Mouse (Mus musculus) C2C12 (cell line): ENCODE data around the gene Tenm1.

Source experiments
- CEBPB ChIP-seq: IDR thresholded peaks from one replicate; pipeline ENCODE4 v1.6.1; 2011; ENCODE audit warnings: low read depth, mild to moderate bottlenecking, control low read depth, moderate library complexity
- CTCF ChIP-seq: IDR thresholded peaks from one replicate; pipeline ENCODE4 v1.5.1; 2011; ENCODE audit not compliant: control insufficient read depth, insufficient read depth, insufficient read length
- MYOD1 ChIP-seq: IDR thresholded peaks from one replicate; pipeline ENCODE4 v1.6.1; 2011; ENCODE audit warnings: low read depth; ENCODE audit not compliant: control insufficient read depth, insufficient read length
- USF1 ChIP-seq: IDR thresholded peaks from one replicate; pipeline ENCODE4 v1.6.1; 2011; ENCODE audit warnings: low read depth, mild to moderate bottlenecking, control low read depth, moderate library complexity

- no peak for TF ChIP-seq CTCF
- TF ChIP-seq CEBPB: no peak
- TF ChIP-seq MYOD1: no peak
- TF ChIP-seq USF1: no peak
Observed at GRCm38 (mm10) chrX:43317801-43318520, 111.0 kb downstream of the Tenm1 start.
